Mouse (Mus musculus): Measurements from ENCODE around the gene Wdr18.

Gene Wdr18

GRCm38 (mm10) chr10:79959847-79960601 is at the start of gene Wdr18:
Wdr18 (plus strand) TSS chr10:79960152.
- DNase-seq (ENCODE audit: low spot score): peak; percentile 100

GRCm38 (mm10) chr10:79910556-79910955 is 49.4 kb upstream of the Wdr18 start, which contains the start of gene Gm26602:
Gm26602 (plus strand) TSS chr10:79910856.
- DNase-seq (ENCODE audit: low spot score): no peak

GRCm38 (mm10) chr10:79912412-79912811 is 47.5 kb upstream of the Wdr18 start:
- no peak for DNase-seq (ENCODE audit: low spot score)

GRCm38 (mm10) chr10:79914131-79914947 is 45.6 kb upstream of the Wdr18 start:
- no peak for DNase-seq (ENCODE audit: low spot score)

GRCm38 (mm10) chr10:79914948-79915596 is 44.9 kb upstream of the Wdr18 start:
- no peak for DNase-seq (ENCODE audit: low spot score)

- no peak for DNase-seq (ENCODE audit: low spot score)
Measured at GRCm38 (mm10) chr10:79916081-79916480, 43.9 kb upstream of the Wdr18 start.

GRCm38 (mm10) chr10:79916808-79917531 is 43.0 kb upstream of the Wdr18 start, which contains the start of gene Kiss1r:
Kiss1r (plus strand) TSS chr10:79916971.
- peak; percentile 89 for DNase-seq (ENCODE audit: low spot score)

GRCm38 (mm10) chr10:79917532-79918100 is 42.3 kb upstream of the Wdr18 start:
- no peak for DNase-seq (ENCODE audit: low spot score)

GRCm38 (mm10) chr10:79918231-79919078 is 41.5 kb upstream of the Wdr18 start:
- no peak for DNase-seq (ENCODE audit: low spot score)

- no peak for DNase-seq (ENCODE audit: low spot score)
Measured at GRCm38 (mm10) chr10:79919251-79919849, 40.6 kb upstream of the Wdr18 start.

- no peak for DNase-seq (ENCODE audit: low spot score)
Measured at GRCm38 (mm10) chr10:79920056-79920890, 39.7 kb upstream of the Wdr18 start.

- no peak for DNase-seq (ENCODE audit: low spot score)
Measured at GRCm38 (mm10) chr10:79920958-79921535, 38.9 kb upstream of the Wdr18 start, which contains the start of gene R3hdm4. R3hdm4 (minus strand) TSS chr10:79921208.

GRCm38 (mm10) chr10:79921572-79921971 is 38.4 kb upstream of the Wdr18 start:
- no peak for DNase-seq (ENCODE audit: low spot score)

- peak; percentile 91 for DNase-seq (ENCODE audit: low spot score)
Measured at GRCm38 (mm10) chr10:79924998-79925784, 34.8 kb upstream of the Wdr18 start.

GRCm38 (mm10) chr10:79925785-79926490 is 34.0 kb upstream of the Wdr18 start:
- no peak for DNase-seq (ENCODE audit: low spot score)

GRCm38 (mm10) chr10:79926491-79927323 is 33.2 kb upstream of the Wdr18 start, which contains the start of gene Arid3a:
Arid3a (plus strand) TSS chr10:79927043.
- DNase-seq (ENCODE audit: low spot score): peak; percentile 93

Data from embryo, embryonic 10.5 days (tissue).